9 mouse cellular contexts compared by ENCODE assay signal in the genomic region with DNA sequence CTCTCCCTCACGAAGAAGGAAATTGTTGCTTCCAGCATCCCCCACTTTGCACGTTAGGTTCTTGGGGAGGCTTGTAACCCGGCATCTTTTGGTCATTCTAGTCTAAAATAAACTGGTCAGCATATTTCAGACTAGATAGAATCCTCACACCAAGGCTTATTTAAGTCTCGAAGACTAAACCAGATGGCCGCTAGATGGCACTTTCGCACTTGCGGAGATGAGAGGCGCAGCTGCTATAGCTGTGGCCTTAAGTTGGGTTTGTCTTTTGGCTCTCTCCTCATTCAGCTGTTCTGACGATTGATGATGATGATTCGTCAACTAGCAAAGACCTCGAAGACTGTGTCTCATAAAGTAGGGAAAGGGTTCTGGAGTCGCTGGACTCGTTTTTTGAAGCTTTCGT. TPM values are rescaled to one million over a fixed set of nuclear protein-coding genes. Genes with fewer than 3 reads are reported as not detected.
A peak's percentile ranks its signal among the peaks of the same experiment; 100 is the strongest.
DNase-seq lines count a peak whose midpoint lies in the region; ATAC-seq and TF ChIP-seq lines count a peak whose summit lies in the region.
"Had no signal": no experiment of that assay in that cellular context is flagged by ENCODE, and none has a peak within 500 bp of the region (broad histone marks: within the 10 kb centered on the region; RNA-seq: fewer than 3 reads in every experiment).

No protein-coding gene starts in this region.

- no peak for TF ChIP-seq POLR2A in small intestine, adult 2 months (IDR thresholded peaks at IDR 0.05; ENCODE audit: low read depth, low read length)

- H3K4me1 ChIP-seq in heart, embryonic 12.5 days (replicated peaks): peaks cover 9% of the 10 kb centered on the region
- peaks cover 6% of the 10 kb centered on the region for H3K4me1 ChIP-seq in heart, embryonic 16.5 days (ENCODE audit: control insufficient read depth, insufficient read depth, low read length)
- H3K4me1 ChIP-seq in small intestine, adult 2 months (ENCODE audit: control insufficient read depth, insufficient read depth, insufficient read length, low read length): no peaks in the 10 kb centered on the region

- H3K4me3 ChIP-seq in heart, embryonic 12.5 days: no peak overlapping the region
- no peak overlapping the region for H3K4me3 ChIP-seq in heart, embryonic 16.5 days (ENCODE audit: low read length)
- H3K4me3 ChIP-seq in layer of hippocampus, adult 2 months: no peak overlapping the region
- no peak overlapping the region for H3K4me3 ChIP-seq in small intestine, adult 2 months (ENCODE audit: low read depth, low read length)
- H3K4me3 ChIP-seq: midbrain, embryonic 12.5 days had no signal

- no peak overlapping the region for H3K27ac ChIP-seq in heart, embryonic 12.5 days (ENCODE audit: poor library complexity, severe bottlenecking)
- no peak overlapping the region for H3K27ac ChIP-seq in heart, embryonic 16.5 days (ENCODE audit: low read length)
- H3K27ac ChIP-seq in layer of hippocampus, adult 2 months: no peak overlapping the region
- H3K27ac ChIP-seq in small intestine, adult 2 months (ENCODE audit: insufficient read depth, low read depth, low read length): no peak overlapping the region
- H3K27ac ChIP-seq: midbrain, embryonic 12.5 days had no signal

- ATAC-seq in heart, embryonic 12.5 days (ENCODE audit: insufficient number of reproducible peaks, low FRiP score): no peak
- peak; percentile 52 for ATAC-seq in activated CD4-positive, CD25-positive, alpha-beta regulatory T cell, adult 4 months
- peak; percentile 52; the same call in 1 of the 2 replicates for ATAC-seq in heart, embryonic 16.5 days (replicated peaks; ENCODE audit: extremely low read depth, insufficient read depth, low FRiP score)
- peak; percentile 87 for ATAC-seq in megakaryocyte, adult 5-6 weeks (ENCODE audit: poor library complexity, severe bottlenecking)

- no peak overlapping the region for H3K9ac ChIP-seq in heart, embryonic 12.5 days
- no peak overlapping the region for H3K9ac ChIP-seq in heart, embryonic 16.5 days (ENCODE audit: low read length)
- H3K9ac ChIP-seq: midbrain, embryonic 12.5 days had no signal

- no peak overlapping the region for H3K4me2 ChIP-seq in heart, embryonic 12.5 days
- H3K4me2 ChIP-seq in heart, embryonic 16.5 days (ENCODE audit: low read depth, low read length): no peak overlapping the region
- H3K4me2 ChIP-seq: midbrain, embryonic 12.5 days had no signal

- WGBS in heart, embryonic 12.5 days: 9% methylated on average over 14 of the region's 14 CpGs
- 8% methylated on average over 14 of the region's 14 CpGs for WGBS in heart, embryonic 16.5 days
- WGBS in small intestine, adult 2 months: 11% methylated on average over 14 of the region's 14 CpGs

- no peaks in the 10 kb centered on the region for H3K36me3 ChIP-seq in heart, embryonic 12.5 days
- no peaks in the 10 kb centered on the region for H3K36me3 ChIP-seq in heart, embryonic 16.5 days (ENCODE audit: control insufficient read depth, insufficient read depth)
- H3K36me3 ChIP-seq in small intestine, adult 2 months (ENCODE audit: control insufficient read depth, insufficient read depth, low read length): no peaks in the 10 kb centered on the region
- H3K36me3 ChIP-seq: midbrain, embryonic 12.5 days had no signal

- peak; percentile 86 for TF ChIP-seq CTCF in layer of hippocampus, adult 2 months (conservative IDR thresholded peaks at IDR 0.05)
- peak; percentile 84; the same call in 1 of the 2 replicates for TF ChIP-seq CTCF in small intestine, adult 2 months (IDR thresholded peaks at IDR 0.05; ENCODE audit: extremely low read depth, insufficient read length, insufficient replicate concordance, low read depth, low read length)

- H3K9me3 ChIP-seq in heart, embryonic 12.5 days (replicated peaks): no peaks in the 10 kb centered on the region
- no peaks in the 10 kb centered on the region for H3K9me3 ChIP-seq in heart, embryonic 16.5 days (replicated peaks; ENCODE audit: control insufficient read depth, low read length)
- H3K9me3 ChIP-seq: midbrain, embryonic 12.5 days had no signal

- peak; percentile 55 to 78 for DNase-seq in heart, adult 18-20 months
- peak; percentile 94 for DNase-seq in embryo, embryonic 11 days
- DNase-seq in layer of hippocampus, adult 2 months (ENCODE audit: low spot score in 2 of 2): peak; percentile 49 to 68

- H3K27me3 ChIP-seq in heart, embryonic 12.5 days (replicated peaks): no peaks in the 10 kb centered on the region
- H3K27me3 ChIP-seq in heart, embryonic 16.5 days (ENCODE audit: control insufficient read depth, insufficient read depth, low read length): no peaks in the 10 kb centered on the region
- no peaks in the 10 kb centered on the region for H3K27me3 ChIP-seq in small intestine, adult 2 months (ENCODE audit: control insufficient read depth, insufficient read depth, low read length)
- H3K27me3 ChIP-seq: midbrain, embryonic 12.5 days had no signal

RNA-seq across cellular contexts. Expression of a gene that starts 23.9 kb away (rescaled TPM):
- 10 to 100 TPM; 18.1 to 19.4 TPM for total RNA-seq in heart, adult 18-20 months (2021)
- polyA plus RNA-seq in heart, embryonic 12.5 days (2016; fragmentation: Nextera tagmentation; extraction: Ambion mirVana): 69.5 and 73.4 TPM in 2 replicates
- 10 to 100 TPM; 68.8 to 82.9 TPM for polyA plus RNA-seq in activated CD4-positive, CD25-positive, alpha-beta regulatory T cell, adult 4 months (2017; shearing (Covaris generic))
- polyA plus RNA-seq in heart, embryonic 16.5 days (2015; fragmentation: Nextera tagmentation; extraction: Ambion mirVana): 56.8 and 70.0 TPM in 2 replicates
- 10 to 100 TPM; 16.5 to 17.7 TPM for total RNA-seq in layer of hippocampus, adult 2 months (2021)
- 21.1 and 21.2 TPM in 2 replicates for total RNA-seq in megakaryocyte, adult 5-6 weeks (2015)
- 28.9 and 54.2 TPM in 2 replicates for total RNA-seq in megakaryocyte, adult 5-6 weeks (2017)
- 0.72 and 1.3 TPM in 2 replicates for polyA plus RNA-seq in small intestine, adult 2 months (2012; rRNA removed)

RNA-seq across cellular contexts. Expression of a gene that starts 35.8 kb away (rescaled TPM):
- 10 to 100 TPM; 33.3 to 37.5 TPM for total RNA-seq in heart, adult 18-20 months (2021)
- polyA plus RNA-seq in heart, embryonic 12.5 days (2016; fragmentation: Nextera tagmentation; extraction: Ambion mirVana): 10.3 and 11.7 TPM in 2 replicates
- polyA plus RNA-seq in activated CD4-positive, CD25-positive, alpha-beta regulatory T cell, adult 4 months (2017; shearing (Covaris generic)): under 1 TPM; 0.24 to 0.65 TPM
- polyA plus RNA-seq in heart, embryonic 16.5 days (2015; fragmentation: Nextera tagmentation; extraction: Ambion mirVana): 5.7 and 6.1 TPM in 2 replicates
- 10 to 100 TPM; 70.9 to 88.3 TPM for total RNA-seq in layer of hippocampus, adult 2 months (2021)
- total RNA-seq in megakaryocyte, adult 5-6 weeks (2015): 0.59 and 1.7 TPM in 2 replicates
- 1.7 and 1.8 TPM in 2 replicates for total RNA-seq in megakaryocyte, adult 5-6 weeks (2017)
- polyA plus RNA-seq in small intestine, adult 2 months (2012; rRNA removed): 11.3 and 15.0 TPM in 2 replicates

Comparison
In these comparisons a context has a peak if more than half of its experiments do, and no peak if none do; other contexts are left out.
1. RNA of a gene that starts 23.9 kb away (polyA plus RNA-seq): 68.8 to 82.9 TPM in activated CD4-positive, CD25-positive, alpha-beta regulatory T cell, adult 4 months, 56.8 to 70.0 TPM in heart, embryonic 16.5 days and 69.5 to 73.4 TPM in heart, embryonic 12.5 days; 0.72 to 1.3 TPM in small intestine, adult 2 months; every median in the first group is over 10 times any median in the second.
2. Peak in every context shown above with its lines, with median percentiles within 50 percentile points of each other: DNase-seq.